Mouse (Mus musculus) gastrocnemius, postnatal 10 days (tissue): ENCODE measurements around the gene Fbxo48. TPM values are rescaled to one million over a fixed set of nuclear protein-coding genes. Genes with fewer than 3 reads are reported as not detected.

Source experiments
- DNase-seq: peaks from one replicate; pipeline ENCODE4 v3.0.0; 2021; ENCODE audit warnings: mixed read lengths
- long read RNA-seq, 2 experiments: library from polyadenylated mRNA; stranded (forward); transcript quantifications; one replicate each; pipeline ENCODE4 v2.0.0; 2021
- total RNA-seq, 2 experiments: library from RNA; stranded (reverse); gene quantifications; 2 replicates each; pipeline ENCODE4 v1.2.3; 2021

The Fbxo48 gene
- total RNA-seq = 1 to 10 TPM in 1 of 2 experiments, under 1 TPM in 1; 0.89 to 1.1 TPM
- long read RNA-seq, experiment 1 = 0 reads
- long read RNA-seq, experiment 2 = 0 reads

DNA sequence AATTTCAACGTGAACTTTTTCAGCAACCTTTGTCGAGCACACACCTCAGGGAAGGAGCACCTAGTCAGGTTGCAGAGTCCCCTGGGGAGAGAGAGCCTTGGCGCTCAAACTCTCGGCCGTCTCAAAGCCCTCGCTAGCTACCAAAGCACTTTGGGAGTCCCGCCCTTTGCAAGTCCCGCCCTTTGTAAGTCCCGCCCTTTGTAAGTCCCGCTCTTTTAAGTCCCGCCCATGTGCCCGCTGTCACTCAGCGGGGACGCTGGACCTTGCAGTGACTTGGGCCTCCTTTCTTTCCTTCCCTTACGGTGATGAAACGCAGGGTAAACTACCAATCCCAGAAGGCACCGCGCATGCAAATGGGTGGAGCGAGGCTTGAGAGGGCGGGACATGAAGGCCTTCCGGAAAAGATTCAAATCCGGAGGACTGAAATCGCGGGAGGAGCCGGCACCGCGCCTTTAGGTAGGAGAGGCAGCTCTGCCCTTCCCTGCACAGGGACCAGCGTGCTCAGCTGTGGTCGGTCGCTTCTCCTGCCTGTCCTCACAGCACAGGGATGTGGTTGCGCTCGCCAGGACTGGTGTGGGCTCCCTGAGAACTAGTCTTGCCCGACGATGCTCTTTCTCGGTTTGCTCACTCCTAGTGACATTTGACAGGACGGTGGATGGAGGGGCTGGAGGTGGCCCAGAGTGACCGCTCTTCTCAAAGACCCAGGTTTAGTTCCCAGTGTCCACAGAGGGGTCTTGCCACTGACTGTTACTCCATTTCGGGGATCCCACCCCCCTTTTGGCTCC lies at the start of gene Fbxo48:
Fbxo48 (plus strand) TSS at position 400 of the 785 bp plus-strand sequence.
- peak; percentile 88 for DNase-seq

DNA sequence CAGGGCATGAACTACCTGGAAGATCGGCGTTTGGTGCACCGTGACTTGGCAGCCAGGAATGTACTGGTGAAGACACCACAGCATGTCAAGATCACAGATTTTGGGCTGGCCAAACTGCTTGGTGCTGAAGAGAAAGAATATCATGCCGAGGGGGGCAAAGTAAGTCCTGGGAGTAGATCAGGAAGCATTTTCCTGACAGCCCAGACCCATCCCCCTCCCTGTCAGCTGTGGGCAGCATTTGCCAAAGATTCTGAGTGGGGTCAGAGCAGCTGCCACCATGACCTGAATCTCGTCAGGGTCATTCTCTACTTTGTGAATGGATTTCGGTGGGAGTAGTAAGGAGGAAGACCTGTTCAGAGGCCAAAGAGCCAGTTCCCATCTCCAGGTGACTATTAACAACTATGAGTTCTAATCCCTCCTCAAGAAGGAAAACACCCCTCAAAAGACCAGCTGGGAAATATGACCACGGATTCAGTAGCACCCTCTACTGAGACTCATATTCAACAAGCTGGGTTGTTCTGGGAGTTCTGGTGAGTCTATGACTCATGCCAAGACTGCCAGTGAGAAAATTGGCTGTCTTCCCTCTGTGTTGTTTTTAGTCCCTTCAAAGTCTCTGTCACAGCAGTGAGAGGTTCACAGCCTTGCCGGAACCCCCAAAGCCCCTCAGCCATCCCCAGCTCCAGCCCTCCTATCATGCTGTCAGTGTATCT lies 46.7 kb upstream of the Fbxo48 start:
- DNase-seq = no peak

DNA sequence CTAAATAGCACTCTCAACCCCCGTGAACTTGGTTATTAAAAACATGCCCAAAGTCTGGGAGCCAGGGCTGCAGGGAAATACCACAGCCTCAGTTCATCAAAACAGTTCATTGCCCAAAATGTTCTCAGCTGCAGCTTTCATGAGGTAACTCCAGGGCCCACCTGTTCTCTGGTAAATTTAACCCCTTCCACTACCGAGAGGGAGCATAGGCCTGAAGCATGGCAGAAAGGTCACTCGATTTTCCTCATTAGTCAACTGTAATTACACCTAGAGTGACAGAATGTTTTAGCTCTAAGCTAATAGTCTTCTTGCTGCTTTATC lies 46.2 kb upstream of the Fbxo48 start:
- no peak for DNase-seq

DNA sequence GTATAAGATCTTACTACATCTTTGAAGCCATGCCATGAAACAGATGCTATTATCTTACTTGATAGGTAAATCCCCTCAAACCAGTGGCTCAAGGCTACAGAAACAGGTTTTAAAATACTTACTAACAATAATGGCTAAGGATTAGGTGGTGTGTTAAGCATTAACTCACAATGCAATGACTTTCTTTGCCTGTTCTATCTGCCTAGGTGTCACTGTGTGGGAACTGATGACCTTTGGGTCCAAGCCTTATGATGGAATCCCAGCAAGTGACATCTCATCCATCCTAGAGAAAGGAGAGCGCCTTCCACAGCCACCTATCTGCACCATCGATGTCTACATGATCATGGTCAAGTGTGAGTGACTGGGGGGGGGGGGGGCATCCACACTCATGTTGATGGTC lies 44.6 kb upstream of the Fbxo48 start:
- no peak for DNase-seq

DNA sequence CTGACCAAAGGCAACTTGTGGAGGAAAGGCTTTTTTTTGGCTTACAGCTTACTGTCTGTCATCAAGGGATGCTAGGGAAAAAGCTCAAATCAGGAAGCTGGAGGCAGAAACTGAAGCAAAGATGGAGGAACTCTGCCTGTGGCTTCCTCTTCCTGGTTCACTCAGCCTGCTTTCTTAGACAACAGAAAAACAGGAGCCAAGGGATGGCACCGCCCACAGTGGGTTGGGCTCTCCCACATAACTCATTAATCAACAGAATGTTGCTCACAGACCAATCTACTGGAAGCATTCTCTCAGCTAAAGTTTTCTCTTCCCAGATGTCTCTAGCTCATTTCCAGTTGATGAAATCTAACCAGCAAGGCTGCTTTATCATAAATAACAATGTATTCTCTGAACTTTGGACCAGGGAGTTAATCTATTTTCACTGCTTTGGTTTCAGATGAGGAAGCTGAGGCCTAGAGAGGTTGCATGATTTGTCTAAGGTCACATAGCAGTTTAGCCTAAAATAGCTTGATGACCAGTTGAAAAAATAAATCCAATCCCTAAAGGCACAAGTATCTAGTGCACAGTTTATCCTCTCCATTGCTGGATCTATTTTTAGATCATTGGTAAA lies 43.6 kb upstream of the Fbxo48 start:
- DNase-seq = no peak

DNA sequence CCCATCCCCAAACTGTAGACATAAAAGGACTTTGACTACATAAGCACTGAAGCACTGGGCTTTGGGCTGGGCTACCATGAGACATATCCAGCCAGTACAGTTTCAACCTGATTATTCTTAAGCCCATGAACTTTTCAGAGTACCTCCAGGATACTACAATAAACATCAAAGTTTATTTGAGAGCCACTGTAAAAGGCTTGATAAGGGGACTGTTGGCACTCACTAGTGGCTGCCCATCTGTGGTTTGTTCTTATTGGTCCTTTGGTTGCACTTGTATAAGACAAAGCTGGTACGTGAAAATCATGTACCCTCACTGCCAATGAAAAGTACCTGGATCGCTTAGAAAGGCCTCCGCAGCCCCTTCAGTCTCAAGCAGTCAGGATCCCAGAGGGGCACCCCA lies 36.4 kb upstream of the Fbxo48 start:
- no peak for DNase-seq

DNA sequence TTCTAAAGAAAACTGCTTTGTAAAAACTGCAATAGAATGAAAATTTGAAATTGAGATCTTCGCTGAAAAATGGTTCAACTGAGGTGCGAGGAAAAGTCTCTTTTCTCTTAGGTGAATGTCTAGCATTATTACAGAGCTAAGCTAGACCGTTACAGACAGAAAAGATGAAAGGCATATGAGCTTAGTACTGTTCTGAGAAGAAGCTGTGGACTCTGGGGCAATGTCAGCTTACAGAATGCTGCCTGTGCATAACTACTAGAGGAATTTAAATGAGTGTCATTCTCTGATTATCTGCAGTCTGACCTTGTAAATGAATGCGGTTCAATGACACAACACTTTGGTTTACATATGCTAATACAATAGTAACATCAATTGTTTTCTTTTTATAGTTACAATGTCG lies 35.3 kb upstream of the Fbxo48 start:
- DNase-seq = no peak

DNA sequence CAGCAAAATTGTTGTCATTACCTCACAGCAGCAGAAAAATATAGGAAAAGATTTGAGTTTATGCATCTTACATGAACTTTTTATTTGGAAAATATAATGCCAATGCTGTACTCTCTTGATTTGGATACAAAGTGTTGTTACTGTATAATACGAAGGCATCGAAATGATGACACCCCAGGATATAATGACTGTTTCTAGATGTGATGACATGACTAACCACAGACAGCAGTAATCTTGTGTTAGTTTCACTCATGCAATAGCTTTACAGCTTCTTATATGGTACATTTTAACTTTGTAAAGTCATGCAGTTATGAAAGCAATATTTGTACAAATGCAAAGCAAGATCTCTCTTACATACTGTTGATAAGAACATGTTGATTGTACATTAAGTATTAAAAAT lies 33.7 kb upstream of the Fbxo48 start:
- DNase-seq = no peak

DNA sequence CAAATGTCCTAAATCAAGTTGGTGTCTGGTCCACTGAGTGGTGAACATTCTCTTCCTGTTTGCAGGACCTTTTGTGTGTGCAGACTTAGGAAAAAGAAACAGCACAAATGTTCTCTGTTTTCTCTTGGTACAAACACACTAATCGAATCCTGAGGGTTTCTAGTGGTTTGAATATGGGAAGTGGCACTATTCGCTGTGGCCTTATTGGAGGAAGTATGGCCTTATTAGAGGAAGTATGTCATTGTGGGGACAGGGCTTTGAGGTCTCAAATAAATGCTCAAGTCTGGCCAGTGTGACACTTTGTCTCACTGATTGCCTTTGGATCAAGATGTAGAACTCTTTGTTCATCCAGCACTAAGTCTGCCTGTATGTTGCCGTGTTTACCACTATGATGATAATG lies 19.0 kb upstream of the Fbxo48 start:
- DNase-seq = no peak

DNA sequence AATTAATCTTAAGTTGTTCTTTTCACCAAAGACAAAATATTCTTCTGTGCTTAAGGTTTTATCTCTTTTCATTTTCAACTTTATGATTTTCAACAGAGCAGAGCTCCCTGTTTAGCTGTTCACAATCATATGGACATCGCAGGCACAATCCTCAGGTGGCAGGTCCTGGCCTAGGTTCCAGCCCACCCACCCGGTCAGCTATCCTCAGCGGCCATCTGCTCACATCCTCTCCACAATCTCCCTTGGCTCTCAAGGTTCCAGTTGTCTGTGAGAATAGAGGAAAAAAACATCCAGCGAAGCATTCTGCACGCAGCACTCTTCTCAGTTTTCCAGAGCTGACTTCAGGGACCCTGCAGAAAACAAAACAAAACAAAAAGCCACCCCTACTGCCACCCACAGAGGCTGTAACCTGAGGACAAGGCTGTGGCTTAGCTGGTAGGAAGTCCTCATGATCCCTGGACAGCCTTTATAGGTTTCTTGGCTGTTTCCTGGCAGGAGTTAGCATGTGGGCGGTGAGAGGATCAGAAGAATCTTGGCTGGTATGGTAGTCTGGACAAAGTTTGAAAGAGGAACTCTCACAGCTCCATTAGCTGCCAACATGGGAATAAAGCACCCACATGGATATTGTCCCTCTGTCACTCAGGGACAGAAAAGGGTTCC lies 15.5 kb upstream of the Fbxo48 start:
- DNase-seq = peak; percentile 17

DNA sequence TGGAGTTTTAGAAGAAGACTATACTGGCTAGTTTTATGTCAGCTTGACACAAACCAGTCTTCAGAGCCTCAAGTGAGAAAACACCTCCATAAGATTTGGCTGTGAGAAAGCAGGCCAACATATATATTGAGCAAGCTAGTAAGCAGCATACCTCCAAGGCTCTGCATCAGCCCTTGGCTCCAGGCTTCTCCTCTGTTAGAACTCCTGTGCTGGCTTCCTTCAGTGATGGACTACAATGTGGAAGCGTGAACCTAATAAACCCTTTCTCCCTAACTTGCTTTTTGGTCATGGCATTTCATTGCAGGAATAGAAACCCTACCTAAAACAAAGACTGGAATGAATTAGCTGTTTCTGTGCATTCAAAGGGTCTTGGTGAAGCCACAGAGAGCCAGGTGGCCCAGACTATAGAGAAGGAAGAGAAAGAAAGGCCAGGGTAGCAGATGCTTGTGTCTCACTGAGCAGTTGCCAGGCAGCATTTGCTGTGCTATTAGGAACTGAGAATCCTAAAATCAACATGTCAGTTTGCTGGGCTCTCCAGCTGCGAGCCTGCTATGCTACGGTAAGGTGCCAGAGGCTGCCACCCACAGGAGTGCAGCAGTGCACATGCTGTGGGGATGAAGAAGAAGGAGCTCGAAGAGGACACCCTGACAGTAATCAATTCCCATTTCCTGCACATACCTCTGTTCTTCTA lies 9.9 kb upstream of the Fbxo48 start:
- no peak for DNase-seq

DNA sequence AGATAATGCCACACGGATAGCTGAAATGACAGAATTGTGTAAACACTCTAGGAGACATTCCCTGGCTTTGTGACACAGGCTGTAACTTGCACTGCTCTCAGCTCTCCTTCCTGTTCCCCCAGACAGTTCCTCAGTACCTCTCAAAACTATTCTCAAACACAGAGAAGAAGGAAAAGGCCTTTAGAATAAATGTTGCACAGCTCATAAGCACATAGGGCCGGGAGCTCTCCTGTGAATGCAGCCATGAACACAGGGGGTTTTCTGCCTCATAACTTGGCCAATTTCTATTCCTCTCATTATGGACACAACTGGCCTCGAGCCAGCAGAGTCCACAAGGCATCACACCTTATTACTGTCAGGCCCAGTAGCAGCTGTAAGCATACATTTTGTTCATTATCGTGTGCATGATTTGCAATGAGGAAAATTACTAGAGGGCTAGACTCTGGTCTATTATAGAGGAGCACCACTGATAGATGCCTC lies 9.2 kb upstream of the Fbxo48 start:
- no peak for DNase-seq

DNA sequence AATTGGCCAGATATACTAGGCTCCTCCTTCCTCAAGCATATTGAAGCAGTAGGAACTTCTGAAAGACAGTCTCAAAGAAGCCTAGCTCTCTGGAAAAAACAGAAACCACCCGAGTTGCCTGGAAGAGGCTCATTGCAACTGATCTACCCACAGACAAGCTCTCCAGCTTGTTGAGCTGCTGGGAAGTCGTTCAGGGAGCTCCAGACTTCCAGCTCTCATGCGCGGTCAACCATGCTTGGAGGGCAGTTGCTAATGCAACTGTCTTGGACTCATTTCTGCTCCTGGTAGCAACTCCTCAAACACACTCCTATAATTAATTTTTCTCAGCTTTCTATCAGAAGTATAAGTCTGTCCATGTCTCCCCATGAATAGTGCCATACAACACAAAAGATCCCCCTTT lies 8.2 kb upstream of the Fbxo48 start:
- no peak for DNase-seq

DNA sequence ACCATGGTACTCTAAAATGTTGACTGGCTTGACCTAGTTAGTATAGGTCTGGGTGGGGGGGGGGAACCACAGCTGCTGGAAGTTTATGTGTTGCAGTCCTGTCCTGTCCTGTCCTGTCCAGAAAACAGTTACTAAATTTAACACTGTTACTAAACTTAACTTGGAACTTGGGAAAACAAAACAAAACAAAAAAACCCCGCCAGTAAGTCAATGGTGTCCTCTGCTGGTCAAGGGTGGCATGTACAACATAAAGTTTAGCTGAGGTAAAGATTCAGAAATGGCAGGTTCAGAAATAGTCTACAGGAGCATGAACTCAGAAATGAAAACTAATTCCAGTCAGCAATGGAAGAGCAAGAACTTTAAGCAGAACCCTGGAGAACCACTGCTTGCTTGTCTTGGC lies 2.4 kb upstream of the Fbxo48 start:
- peak; percentile 51 for DNase-seq

DNA sequence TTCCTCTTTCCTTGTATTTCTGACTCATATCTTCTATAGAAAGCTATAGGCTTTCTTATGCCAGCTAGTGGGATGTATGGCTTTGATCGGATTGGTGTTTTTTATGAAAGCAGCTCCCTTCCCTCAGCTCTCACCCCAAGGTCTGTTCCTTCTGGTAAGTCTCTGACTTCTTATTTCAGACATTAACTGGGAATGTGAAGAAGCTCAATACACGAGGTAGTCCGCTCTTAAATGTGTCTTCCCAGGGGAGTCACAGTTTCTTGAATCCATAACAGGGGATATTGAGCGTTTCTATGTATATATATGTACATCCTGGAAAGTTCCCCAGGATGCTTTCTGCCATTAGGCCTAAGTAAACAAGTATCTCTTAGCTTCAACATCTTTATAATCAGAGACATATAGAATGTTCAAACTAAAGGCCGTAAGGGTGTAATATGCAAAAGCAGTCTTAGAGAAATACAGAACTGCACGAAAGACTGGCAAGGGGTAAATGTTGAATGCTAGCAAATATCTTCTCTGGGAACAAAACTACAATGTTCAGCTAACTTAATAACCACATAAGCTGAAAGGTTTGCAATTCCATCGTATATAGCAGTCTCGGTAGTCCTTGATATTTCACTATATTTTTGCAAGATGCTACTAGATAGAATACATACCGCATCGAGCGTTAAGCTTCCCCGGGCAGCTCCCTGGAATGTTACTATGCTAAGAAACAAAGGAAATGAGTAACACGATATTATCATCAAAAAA lies 774 bp upstream of the Fbxo48 start:
- no peak for DNase-seq

DNA sequence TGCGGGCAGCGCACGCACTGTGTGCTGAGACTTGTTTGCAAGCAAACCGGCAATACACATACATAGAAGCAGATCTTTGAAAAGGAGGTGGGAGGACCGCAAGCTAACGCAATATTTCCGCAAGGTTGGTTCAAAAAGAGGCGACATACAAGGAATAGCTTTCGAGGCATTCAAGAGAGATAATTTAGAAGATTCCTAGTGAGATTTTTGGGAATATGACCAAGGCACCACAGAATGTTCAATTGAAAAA lies 511 bp downstream of the Fbxo48 start:
- no peak for DNase-seq

DNA sequence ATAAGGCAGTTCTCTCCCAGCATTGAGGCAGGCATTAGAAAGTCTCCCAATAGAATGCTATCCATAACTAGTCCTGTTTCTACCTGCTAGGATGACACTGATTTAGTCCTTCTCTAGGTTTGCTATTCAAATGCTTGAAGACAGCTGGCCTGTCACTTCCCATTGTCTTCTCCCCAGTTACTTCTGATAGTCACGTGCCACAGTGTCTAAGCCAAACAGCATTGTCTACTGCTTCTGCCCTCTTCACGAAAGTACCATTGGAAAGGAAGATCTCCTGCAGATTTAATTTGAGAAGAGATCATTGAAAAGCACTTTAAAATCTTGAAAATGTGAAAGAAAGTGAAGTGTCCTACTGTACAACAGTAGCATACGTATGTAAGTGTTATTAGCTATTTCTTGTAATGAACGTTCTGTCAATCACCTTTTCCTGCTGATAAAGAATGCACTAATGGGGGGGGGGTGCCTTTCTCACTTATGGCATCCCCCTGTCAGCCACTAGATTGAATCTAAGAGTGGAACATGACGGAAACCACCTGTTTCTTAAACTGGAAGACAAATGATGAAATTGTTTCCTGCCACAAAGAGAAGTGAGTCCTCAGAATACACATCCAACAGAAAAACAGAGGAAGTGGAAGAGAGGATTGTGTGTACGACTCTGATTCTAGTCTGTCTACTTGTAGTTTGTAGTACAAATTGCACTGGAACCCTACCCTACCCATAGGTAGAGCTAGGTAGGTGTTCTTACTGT lies 5.1 kb downstream of the Fbxo48 start:
- no peak for DNase-seq

DNA sequence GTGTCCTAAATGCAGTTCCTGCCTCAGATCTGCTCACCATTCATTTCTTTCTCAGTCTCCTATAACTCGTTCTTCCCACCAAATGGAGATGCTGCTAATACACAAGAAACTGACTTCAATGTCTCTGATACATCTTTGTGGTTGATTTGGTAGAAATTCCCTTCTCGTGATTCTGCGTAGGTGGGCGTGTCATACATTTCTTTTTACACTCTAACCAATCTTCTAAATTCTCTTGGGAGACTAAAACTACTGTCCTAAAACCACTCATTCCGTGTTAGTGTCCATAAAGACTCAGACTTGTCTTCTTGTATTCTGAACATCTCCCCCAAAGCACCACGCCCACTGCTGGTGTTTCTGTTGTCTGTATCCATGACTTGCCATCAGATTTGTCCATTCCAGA lies 5.9 kb downstream of the Fbxo48 start:
- no peak for DNase-seq

DNA sequence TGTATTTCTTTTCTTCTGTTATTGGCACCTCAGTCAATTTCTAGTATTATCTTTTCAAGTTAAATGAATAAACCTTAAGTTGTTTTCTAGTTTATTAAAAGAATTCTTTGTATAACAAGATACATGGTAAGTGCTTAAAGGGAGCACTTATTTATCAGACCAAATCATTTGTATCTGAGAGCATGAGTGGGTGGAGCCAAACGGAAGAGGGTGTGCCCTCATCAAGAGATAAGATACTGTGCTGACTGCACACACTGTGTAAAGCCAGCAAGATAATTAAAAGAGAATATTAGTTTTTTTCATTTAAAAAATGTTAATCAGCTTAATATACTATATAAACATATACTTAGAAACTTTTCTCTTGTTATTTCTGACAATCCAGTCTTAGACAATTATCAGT lies 7.3 kb downstream of the Fbxo48 start:
- DNase-seq = no peak

DNA sequence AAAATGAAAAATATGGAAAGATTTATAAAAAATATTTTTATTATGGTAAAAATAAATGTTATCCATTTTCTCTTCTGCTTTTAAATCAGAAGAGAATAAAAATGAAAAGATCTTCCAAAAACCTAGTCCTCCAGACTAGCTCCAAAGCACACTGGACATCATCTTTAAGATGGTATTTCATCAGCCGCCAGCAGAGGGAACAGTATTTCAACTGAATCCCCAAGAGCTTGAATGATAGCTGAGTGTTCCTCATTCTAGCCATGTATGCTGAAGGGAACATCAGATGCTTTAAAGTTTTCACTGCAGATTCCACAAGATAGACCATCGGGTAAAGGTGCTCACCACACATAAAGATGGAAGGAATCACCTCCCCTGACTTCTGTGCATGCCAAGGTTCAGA lies 16.6 kb downstream of the Fbxo48 start:
- DNase-seq = no peak

DNA sequence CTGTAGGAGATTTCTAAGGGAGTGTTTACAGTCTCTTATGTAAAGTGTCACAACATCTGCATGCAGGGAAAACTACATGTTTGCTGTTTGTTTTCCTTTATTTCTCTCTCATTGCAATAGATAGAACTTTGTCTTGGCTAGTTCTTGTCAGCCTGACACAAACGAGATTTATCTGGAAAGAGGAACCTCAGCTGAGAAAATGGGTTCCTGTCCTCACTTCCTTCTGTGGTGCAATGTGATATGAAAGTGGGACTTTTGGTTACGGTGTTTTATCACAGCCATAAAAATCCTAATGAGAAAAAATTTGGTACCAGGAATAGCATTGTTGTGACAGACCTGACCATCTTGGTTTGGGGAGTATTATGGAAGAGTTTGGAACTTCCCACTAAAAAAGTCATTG lies 18.5 kb downstream of the Fbxo48 start:
- DNase-seq = no peak
